Comparison of ENCODE assay signal across 15 mouse cellular contexts in the genomic region with DNA sequence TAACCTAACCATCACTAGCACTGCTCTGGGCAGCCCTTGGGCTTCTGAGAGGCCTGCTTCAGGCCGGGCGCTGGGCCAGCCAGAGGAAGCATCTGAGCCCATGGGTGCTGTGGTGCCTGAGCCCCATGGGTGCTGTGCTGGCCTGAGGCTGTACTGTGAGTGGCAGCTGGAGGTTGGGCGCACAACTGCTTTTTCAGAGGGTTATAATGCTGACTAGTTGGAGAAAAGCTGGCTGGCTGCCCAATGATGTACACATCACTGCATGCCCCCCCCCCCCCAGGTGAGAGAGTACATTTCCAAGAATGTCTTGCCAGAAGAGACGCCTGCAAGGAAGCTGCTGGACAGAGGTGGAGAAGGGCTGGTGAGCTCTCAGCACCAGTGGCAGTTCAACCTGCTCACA.
"Had no signal": no experiment of that assay in that cellular context is flagged by ENCODE, and none has a peak within 500 bp of the region (broad histone marks: within the 10 kb centered on the region; RNA-seq: fewer than 3 reads in every experiment).

No protein-coding gene starts in this region.

- DNase-seq: liver, embryonic 13.5 days; liver, postnatal 0 days; lung, postnatal 14 days; midbrain, embryonic 14.5 days; retina, postnatal 1 day; right cerebral cortex, postnatal 4 days; spleen, adult 18-20 months; thymus, postnatal 36 days had no signal

- H3K27me3 ChIP-seq: intestine, embryonic 15.5 days; limb, embryonic 13.5 days; liver, embryonic 13.5 days; lung, embryonic 15.5 days; neural tube, embryonic 13.5 days had no signal

- H3K9ac ChIP-seq: hindbrain, embryonic 14.5 days; intestine, embryonic 15.5 days; limb, embryonic 13.5 days; liver, embryonic 13.5 days; liver, postnatal 0 days; lung, embryonic 15.5 days; neural tube, embryonic 13.5 days had no signal

- H3K4me1 ChIP-seq: intestine, embryonic 15.5 days; limb, embryonic 13.5 days; lung, embryonic 15.5 days; neural tube, embryonic 13.5 days had no signal

- H3K9me3 ChIP-seq: intestine, embryonic 15.5 days; limb, embryonic 13.5 days; liver, embryonic 13.5 days; lung, embryonic 15.5 days; neural tube, embryonic 13.5 days had no signal

- ATAC-seq: intestine, embryonic 15.5 days; liver, postnatal 0 days had no signal

- H3K4me3 ChIP-seq: intestine, embryonic 15.5 days; left cerebral cortex, adult 2 months; limb, embryonic 13.5 days; liver, embryonic 13.5 days; lung, embryonic 15.5 days; neural tube, embryonic 13.5 days had no signal

- H3K4me2 ChIP-seq: hindbrain, embryonic 14.5 days; intestine, embryonic 15.5 days; limb, embryonic 13.5 days; liver, embryonic 13.5 days; lung, embryonic 15.5 days; neural tube, embryonic 13.5 days had no signal

- H3K27ac ChIP-seq: hindbrain, embryonic 14.5 days; intestine, embryonic 15.5 days; left cerebral cortex, adult 2 months; limb, embryonic 13.5 days; liver, embryonic 13.5 days; lung, embryonic 15.5 days; macrophage; neural tube, embryonic 13.5 days had no signal
